Mouse (Mus musculus) 3T3-L1 (cell line): ENCODE measurements at regions not wholly inside any gene's neighbourhood (a gene's known extent, or its start where the extent isn't known, plus 50 kb on each side); places are given as distances from the start of the nearest gene placed in this dataset.

ENCODE experiments used
- DNase-seq: peaks from one replicate; pipeline ENCODE4 v3.0.0-alpha.2; 2015; ENCODE audit warnings: low read depth, low spot score

DNA sequence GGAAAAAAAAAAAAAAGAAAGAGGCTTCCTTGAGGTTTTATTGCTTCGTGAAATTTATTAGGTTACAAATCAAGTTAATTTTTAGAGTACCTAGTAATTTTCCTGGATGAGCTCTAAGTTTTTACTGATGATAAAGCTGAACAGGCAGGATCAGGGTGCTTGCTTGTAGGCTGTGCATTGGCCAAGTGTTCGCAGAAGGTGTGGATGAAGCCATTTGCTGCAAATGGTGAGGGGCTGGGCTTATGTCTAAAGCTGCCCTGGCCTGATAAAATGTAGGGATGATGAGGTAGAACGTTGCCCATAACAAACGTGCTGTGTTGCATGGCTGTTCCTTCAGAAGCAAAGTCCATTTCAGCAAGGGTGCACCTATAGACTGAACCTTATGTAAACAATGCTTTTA lies 90.1 kb upstream of the Rnd3 start:
- DNase-seq: no peak

DNA sequence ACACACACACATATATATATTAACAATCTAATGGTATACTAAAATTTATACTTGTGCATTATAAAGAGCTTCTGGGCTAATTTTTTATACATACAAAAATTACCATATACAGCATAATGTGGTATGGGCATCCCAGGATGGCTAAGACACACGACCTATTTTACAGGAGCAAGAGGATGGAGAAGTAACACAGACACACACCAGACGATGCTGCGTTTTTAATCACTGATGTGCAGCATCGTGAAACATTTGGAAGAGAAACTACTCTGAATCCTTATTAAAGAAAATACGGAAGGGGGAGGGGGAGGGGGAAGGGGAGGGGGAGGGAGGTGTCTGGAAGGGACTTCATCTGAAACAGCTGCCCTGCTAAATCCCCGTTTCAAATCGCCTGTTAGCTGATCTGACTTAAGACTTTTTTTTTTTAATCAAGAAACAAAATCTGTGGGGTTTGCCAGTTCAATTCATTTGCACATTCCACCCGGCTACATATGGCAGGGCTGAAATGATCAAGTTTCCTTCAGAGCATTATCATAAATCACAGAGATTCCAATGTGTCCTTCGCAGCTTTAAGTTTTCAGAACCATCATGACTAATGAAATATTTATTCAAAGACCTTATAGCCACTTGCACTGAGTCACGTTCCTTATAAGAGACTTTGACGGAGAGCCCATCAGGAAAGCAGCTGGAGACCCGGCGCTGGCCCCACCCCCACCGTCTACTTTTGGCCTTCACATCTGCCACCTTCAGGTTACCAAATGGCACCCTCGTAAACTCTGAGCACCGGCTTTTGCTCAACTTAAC lies 89.4 kb upstream of the Rnd3 start:
- peak; percentile 85 for DNase-seq

DNA sequence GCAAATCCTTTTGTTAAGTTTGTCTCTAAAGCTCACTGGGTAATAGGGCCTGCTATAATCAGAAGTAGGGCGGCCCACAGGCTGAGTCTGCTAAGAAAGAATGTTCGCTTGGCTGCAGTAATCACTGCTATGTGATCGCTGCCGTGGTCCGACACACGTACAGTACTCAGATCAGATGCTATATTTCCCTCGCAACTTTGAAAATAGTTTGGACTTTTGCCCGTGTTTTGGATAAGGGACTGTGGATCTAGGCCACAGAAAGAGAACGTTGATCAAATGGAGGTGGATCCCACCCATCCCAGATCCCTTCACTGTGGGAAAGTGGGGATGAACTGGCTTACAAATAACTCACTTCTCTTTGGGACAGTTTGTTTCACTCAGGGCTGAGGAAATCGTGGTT lies 88.5 kb upstream of the Rnd3 start:
- DNase-seq: peak; percentile 64

DNA sequence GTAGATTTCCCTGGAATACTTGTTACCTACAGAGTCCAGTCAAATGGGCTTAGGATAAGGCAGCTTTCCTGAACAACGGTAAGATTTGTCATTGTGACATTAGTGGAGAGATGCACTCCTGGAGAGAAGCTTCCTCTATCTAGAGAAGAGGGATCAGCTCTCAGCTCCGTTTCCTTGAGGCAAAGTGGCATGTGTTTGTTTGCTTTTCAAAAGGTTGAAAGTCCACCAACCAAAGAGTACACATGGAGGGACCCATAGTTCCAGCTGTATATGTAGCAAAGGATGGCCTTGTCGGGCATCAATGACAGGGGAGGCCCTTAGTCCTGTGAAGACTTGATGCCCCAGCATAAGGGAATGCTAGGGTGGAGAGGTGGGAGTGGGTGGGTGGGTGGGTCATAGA lies 87.9 kb upstream of the Rnd3 start:
- no peak for DNase-seq

DNA sequence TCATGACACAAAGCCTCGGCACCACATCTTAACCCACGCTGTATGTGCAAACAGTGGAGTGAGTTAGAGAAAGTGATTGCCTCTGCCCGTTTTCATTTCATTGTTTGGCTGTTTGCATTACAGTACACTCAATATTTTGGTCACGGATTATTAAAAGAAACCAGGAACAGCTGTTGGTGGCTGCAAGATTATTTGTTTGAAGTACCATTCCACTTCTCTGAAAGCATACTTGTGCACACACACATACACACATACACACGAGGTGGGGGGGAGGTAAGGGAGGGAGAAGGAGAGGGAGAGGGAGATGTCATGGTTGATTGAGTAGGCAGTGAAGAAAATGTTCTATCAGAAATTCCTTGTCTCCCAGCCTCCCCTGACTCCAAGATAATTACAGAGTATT lies 85.5 kb upstream of the Rnd3 start:
- no peak for DNase-seq

DNA sequence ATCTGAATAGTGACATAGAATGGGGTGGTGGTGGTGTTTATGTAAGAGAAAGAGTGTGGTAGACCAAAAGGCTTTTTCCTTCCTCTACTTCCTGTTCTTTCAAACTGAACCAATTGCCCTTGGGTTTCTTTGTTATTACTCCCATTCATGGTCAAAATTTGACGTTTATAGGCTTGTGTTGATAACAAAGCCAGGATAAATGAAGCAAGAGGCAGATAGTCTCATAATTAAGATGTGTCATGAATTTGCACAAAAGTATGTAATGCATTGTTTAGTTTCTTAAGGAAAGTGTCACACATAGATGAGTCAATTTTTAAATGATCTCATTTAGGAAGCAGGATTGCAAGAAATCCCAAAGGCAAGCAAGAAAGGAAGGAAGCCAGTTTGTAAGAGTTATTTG lies 73.9 kb upstream of the Rnd3 start:
- DNase-seq: peak; percentile 68

DNA sequence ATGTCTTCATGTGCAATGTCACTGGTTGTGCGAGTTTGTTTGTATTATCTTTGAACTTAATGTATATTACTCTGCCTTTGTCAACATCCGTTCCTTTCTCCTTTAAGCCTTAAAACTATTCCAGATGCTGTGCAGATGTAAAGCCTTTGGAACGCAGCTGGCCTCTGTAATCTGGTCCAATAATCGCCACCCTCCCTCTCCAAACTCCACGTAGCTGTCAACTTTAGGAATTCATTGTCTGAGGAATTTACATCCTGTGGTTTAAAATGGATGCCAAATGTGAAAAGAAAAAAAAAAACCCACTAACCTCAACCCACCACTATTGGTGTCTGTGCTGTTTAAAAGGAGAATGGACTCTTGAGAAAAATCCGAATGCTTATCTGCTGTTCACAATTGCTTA lies 70.8 kb upstream of the Rnd3 start:
- DNase-seq: peak; percentile 95

DNA sequence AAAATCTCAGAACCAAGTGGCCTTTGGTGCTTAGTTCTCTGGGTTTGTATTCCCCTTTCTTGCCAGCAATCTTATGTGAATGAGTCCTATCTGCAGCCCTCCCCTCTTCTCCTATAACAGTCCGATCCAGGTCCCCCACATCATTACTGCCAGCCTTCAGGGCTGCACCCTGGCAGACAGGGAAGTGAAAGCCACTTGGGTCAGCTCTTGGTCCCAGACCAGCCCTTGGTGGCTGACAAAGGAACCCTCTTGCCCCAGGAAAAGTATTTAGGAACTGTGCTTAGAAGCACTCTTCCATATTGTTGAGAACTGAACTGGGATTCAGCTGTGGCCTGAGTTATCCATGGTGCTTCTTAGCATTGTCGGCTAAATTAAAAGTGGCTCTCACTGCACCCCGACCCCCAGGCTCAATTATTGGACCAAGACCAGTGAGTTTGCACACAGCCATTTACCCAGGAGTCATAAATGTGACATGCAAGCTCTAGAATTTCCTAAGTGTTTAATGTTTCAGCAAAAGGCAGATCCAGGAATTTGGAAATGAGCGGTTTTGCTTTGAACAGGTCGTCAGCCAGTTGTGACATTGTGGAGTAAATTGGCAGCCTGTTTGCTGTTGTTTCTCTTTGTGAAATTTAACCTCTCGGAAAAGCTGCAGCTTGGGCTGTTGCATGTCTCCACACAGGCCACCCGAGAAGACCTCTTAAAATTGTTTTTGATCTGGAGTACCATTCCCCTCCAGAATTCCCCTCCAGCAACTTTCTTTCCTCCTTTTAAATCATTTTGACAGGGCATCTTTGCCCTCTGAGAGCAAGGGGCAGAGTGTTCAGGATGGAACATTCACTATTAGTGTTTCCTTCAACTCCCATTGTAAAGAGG lies 58.5 kb upstream of the Rnd3 start:
- no peak for DNase-seq

DNA sequence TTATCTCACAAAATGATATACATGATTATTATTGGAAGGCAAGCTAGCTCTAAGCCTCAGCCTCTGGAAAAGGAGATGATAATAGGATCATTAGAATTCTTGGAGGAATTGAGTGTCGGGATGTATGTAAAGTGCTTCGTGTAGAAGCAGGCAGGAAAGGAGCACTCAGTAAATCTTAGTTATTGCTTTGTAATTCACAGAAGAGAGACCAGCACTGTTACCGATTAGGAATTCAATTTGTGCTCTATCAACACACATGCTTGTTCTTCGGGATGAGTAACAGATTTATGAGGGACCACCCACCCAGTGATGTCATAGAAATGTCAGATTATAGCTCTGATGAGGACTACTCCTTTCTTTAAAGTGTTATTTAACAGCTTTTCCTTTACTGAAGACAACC lies 57.4 kb upstream of the Rnd3 start:
- DNase-seq: no peak
